Mouse (Mus musculus) brain, embryonic 14.5 days (tissue): ENCODE measurements at regions not wholly inside any gene's neighbourhood (a gene's known extent, or its start where the extent isn't known, plus 50 kb on each side); places are given as distances from the start of the nearest gene placed in this dataset.

Experiments
- CTCF ChIP-seq: fragments of 200-500 bp; IDR thresholded peaks from 2 replicates; pipeline ENCODE4 v1.5.1; 2012; ENCODE audit warnings: inconsistent platforms, mild to moderate bottlenecking, moderate library complexity, borderline replicate concordance; ENCODE audit not compliant: insufficient read depth, insufficient read length; ENCODE audit errors: extremely low read depth
- POLR2A ChIP-seq: fragments of 200-500 bp; IDR thresholded peaks from 2 replicates; pipeline ENCODE4 v1.6.1; 2012; ENCODE audit warnings: mild to moderate bottlenecking, inconsistent platforms, borderline replicate concordance; ENCODE audit not compliant: poor library complexity, insufficient read depth, insufficient read length, severe bottlenecking; ENCODE audit errors: extremely low read depth

DNA sequence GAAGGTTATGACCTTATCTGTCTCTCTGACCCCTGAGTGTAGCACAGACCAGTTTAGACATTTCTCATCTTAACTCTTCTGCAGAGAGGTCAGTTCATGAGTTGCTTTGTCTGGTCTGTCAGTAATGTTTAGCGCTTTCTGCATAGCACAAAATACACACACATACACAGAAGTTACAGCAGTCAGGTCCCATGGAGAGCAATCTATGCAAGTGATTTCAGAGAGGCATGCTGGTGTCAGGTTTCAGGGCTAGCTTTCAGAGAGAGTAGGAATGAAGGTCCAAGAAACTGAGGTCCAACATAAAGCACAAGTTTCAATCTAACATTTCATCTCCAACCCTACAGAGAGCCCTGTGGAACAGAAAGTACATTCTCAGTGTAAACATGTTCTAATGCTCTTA, 718.0 kb downstream of the Pdha2 start:
- TF ChIP-seq CTCF (no peak), POLR2A (no peak)
